ENCODE assay signal across 8 mouse cellular contexts in the genomic region with DNA sequence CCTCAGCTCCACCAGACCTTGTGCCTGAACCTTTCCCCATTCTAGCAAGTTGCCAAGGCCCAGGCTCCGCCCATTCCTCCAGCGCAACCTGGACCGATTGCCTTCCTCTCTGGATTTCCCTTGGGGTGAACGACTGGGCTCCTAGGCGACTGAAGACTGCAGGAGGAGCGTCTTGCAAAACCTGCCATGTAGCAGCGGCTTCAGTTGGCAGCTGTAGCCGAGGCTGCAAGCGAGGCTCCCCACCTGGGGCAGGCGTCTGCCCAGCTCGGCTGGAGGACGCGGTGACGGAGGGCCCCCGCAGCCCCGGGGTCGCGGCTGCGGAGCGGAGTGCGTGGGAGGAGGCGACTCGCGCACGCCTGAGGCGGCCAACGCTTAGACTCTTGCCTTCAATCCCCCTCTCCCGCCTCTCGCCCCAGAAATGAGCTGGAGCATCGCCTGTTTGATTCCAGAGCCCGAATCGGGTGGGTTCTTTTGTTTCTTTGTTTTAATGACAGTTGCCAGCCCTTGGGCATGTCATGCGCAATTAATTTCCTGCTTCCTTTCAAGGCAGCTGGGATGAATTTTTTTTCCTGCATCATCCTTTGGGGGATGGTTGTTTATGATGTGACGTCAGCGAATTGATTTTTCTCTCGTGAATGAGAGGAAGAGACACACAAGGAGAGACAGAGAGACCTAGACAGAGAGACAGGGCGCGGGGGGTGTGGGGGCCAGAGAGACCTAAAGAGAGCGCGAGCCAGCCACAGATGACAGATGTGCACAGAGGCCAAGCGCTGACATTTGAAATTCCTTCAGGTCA. TPM values are rescaled to one million over a fixed set of nuclear protein-coding genes. Genes with fewer than 3 reads are reported as not detected.
DNase-seq lines count a peak whose midpoint lies in the region; ATAC-seq and TF ChIP-seq lines count a peak whose summit lies in the region.

No protein-coding gene starts in this region.

- no peak for ATAC-seq in heart, postnatal 0 days (ENCODE audit: insufficient read depth, low read depth)
- ATAC-seq in liver, embryonic 15.5 days (ENCODE audit: insufficient read depth), result no peak; the same call in 1 of the 2 replicates
- ATAC-seq in neural tube, embryonic 12.5 days (ENCODE audit: low FRiP score, low read depth), result peak; percentile 77

- peak overlapping the region; percentile 75 for H3K4me3 ChIP-seq in forebrain, embryonic 10.5 days
- H3K4me3 ChIP-seq in heart, postnatal 0 days (ENCODE audit: low read depth, low read length), result peak overlapping the region; percentile 55
- H3K4me3 ChIP-seq in liver, embryonic 15.5 days (replicated peaks), result peak overlapping the region; percentile 47
- peak overlapping the region; percentile 53 for H3K4me3 ChIP-seq in neural tube, embryonic 12.5 days

- no peaks in the 10 kb centered on the region for H3K9me3 ChIP-seq in forebrain, embryonic 10.5 days
- no peaks in the 10 kb centered on the region for H3K9me3 ChIP-seq in heart, postnatal 0 days (replicated peaks; ENCODE audit: control insufficient read depth, low read length)
- no peaks in the 10 kb centered on the region for H3K9me3 ChIP-seq in liver, embryonic 15.5 days (replicated peaks)
- H3K9me3 ChIP-seq in neural tube, embryonic 12.5 days, result no peaks in the 10 kb centered on the region

- WGBS in forebrain, embryonic 10.5 days, result 1% methylated on average over 41 of the region's 41 CpGs
- 2% methylated on average over 41 of the region's 41 CpGs for WGBS in heart, postnatal 0 days
- 1% methylated on average over 41 of the region's 41 CpGs for WGBS in liver, embryonic 15.5 days (ENCODE audit: insufficient replicate concordance)
- WGBS in neural tube, embryonic 12.5 days, result under 1% methylated on average over 41 of the region's 41 CpGs

- no peak for TF ChIP-seq EP300 in heart, postnatal 0 days (IDR thresholded peaks at IDR 0.05; ENCODE audit: low read depth)

- 0 out of 2 replicates have a peak overlapping the region, but pooled peaks have one; percentile 19 for H3K9ac ChIP-seq in heart, postnatal 0 days (replicated peaks; ENCODE audit: low read depth, low read length)
- H3K9ac ChIP-seq in liver, embryonic 15.5 days, result no peak overlapping the region
- peak overlapping the region; percentile 79 for H3K9ac ChIP-seq in neural tube, embryonic 12.5 days

- H3K27ac ChIP-seq in forebrain, embryonic 10.5 days, result peak overlapping the region; percentile 87
- no peak overlapping the region for H3K27ac ChIP-seq in heart, postnatal 0 days (ENCODE audit: low read depth)
- no peak overlapping the region for H3K27ac ChIP-seq in liver, embryonic 15.5 days (replicated peaks)
- peak overlapping the region; percentile 90 for H3K27ac ChIP-seq in neural tube, embryonic 12.5 days

- no peaks in the 10 kb centered on the region for H3K36me3 ChIP-seq in forebrain, embryonic 10.5 days (replicated peaks)
- H3K36me3 ChIP-seq in heart, postnatal 0 days (replicated peaks; ENCODE audit: control insufficient read depth, insufficient read depth, low read length), result no peaks in the 10 kb centered on the region
- H3K36me3 ChIP-seq in liver, embryonic 15.5 days (replicated peaks), result no peaks in the 10 kb centered on the region
- H3K36me3 ChIP-seq in neural tube, embryonic 12.5 days, result no peaks in the 10 kb centered on the region

- H3K4me2 ChIP-seq in heart, postnatal 0 days (ENCODE audit: low read depth, low read length), result peak overlapping the region; percentile 89
- peak overlapping the region; percentile 73 for H3K4me2 ChIP-seq in liver, embryonic 15.5 days
- peak overlapping the region; percentile 87 for H3K4me2 ChIP-seq in neural tube, embryonic 12.5 days (replicated peaks)

- H3K4me1 ChIP-seq in forebrain, embryonic 10.5 days, result peaks cover 20% of the 10 kb centered on the region
- no peaks in the 10 kb centered on the region for H3K4me1 ChIP-seq in heart, postnatal 0 days (ENCODE audit: control insufficient read depth, insufficient read depth)
- peaks cover 8% of the 10 kb centered on the region; the same call in 1 of the 2 replicates for H3K4me1 ChIP-seq in liver, embryonic 15.5 days (replicated peaks)
- H3K4me1 ChIP-seq in neural tube, embryonic 12.5 days, result peaks cover 19% of the 10 kb centered on the region

- 0 out of 2 replicates have a peak, but pooled peaks have one; percentile 21 for TF ChIP-seq POLR2A in brain, embryonic 14.5 days (IDR thresholded peaks at IDR 0.05; ENCODE audit: borderline replicate concordance, extremely low read depth, insufficient read depth, insufficient read length, poor library complexity, severe bottlenecking)

- H3K27me3 ChIP-seq in forebrain, embryonic 10.5 days (ENCODE audit: poor library complexity, severe bottlenecking), result peaks cover 14% of the 10 kb centered on the region; the same call in 1 of the 2 replicates
- no peaks in the 10 kb centered on the region; the same call in 1 of the 2 replicates for H3K27me3 ChIP-seq in heart, postnatal 0 days (ENCODE audit: control insufficient read depth, insufficient read depth, low read length)
- H3K27me3 ChIP-seq in liver, embryonic 15.5 days, result peaks cover 29% of the 10 kb centered on the region
- H3K27me3 ChIP-seq in neural tube, embryonic 12.5 days (replicated peaks), result no peaks in the 10 kb centered on the region

- peak; percentile 16 for DNase-seq in CD4-positive helper T cell, adult 2 months (ENCODE audit: low read depth, low spot score)
- DNase-seq in brain, embryonic 14.5 days (ENCODE audit: low read depth), result peak; percentile 93
- DNase-seq in forebrain, embryonic 10.5 days (ENCODE audit: extremely low spot score, low spot score), result peak; percentile 53
- peak; percentile 9 for DNase-seq in heart, postnatal 0 days (ENCODE audit: low spot score)
- peak; percentile 71 to 86 for DNase-seq in layer of hippocampus, adult 18-20 months (ENCODE audit: low spot score in 2 of 2)
- peak; percentile 59 for DNase-seq in thymus, postnatal 4 days

- TF ChIP-seq CTCF in brain, embryonic 14.5 days (IDR thresholded peaks at IDR 0.05; ENCODE audit: borderline replicate concordance, extremely low read depth, insufficient read depth, insufficient read length), result no peak
- TF ChIP-seq CTCF in heart, postnatal 0 days (IDR thresholded peaks at IDR 0.05; ENCODE audit: low read depth), result no peak

RNA-seq across cellular contexts. Expression of gene Sgip1, which starts 18.2 kb away (rescaled TPM):
- 22.6 and 44.3 TPM in 2 replicates for polyA plus RNA-seq in brain, embryonic 14.5 days (2012; rRNA removed)
- polyA plus RNA-seq in forebrain, embryonic 10.5 days (2016; fragmentation: Nextera tagmentation; extraction: Ambion mirVana), result 7.5 and 8.3 TPM in 2 replicates
- 10.4 TPM in 1 of 2 replicates, not detected in the other for total RNA-seq in heart, postnatal 0 days (2014; rRNA removed; ENCODE audit: low replicate concordance)
- 0.92 and 0.97 TPM in 2 replicates for polyA plus RNA-seq in heart, postnatal 0 days (2015; fragmentation: Nextera tagmentation; extraction: Ambion mirVana)
- total RNA-seq in layer of hippocampus, adult 18-20 months (2021), result 100 to 1,000 TPM; 253 to 278 TPM
- 0.66 and 0.73 TPM in 2 replicates for polyA plus RNA-seq in liver, embryonic 15.5 days (2015; fragmentation: Nextera tagmentation; extraction: Ambion mirVana)
- polyA plus RNA-seq in neural tube, embryonic 12.5 days (2016; fragmentation: Nextera tagmentation; extraction: Ambion mirVana), result 43.3 and 45.4 TPM in 2 replicates

Comparison
In these comparisons a context has a peak if more than half of its experiments do, and no peak if none do; other contexts are left out.
1. DNase-seq: peak in every context shown above with its lines; median percentile 93 in brain, embryonic 14.5 days; 78 in layer of hippocampus, adult 18-20 months; 59 in thymus, postnatal 4 days; 53 in forebrain, embryonic 10.5 days; 16 in CD4-positive helper T cell, adult 2 months; 9 in heart, postnatal 0 days.
2. H3K27ac ChIP-seq: peak in forebrain, embryonic 10.5 days (single experiment) and neural tube, embryonic 12.5 days (single experiment); none in heart, postnatal 0 days (single experiment) and liver, embryonic 15.5 days (single experiment).
3. Peak in every context shown above with its lines, with median percentiles within 50 percentile points of each other: H3K4me3 ChIP-seq and H3K4me2 ChIP-seq.